Mouse (Mus musculus) heart, postnatal 10 days (tissue): Measurements from ENCODE around the gene Zbtb8a. TPM values are rescaled to one million over a fixed set of nuclear protein-coding genes. Genes with fewer than 3 reads are reported as not detected.
A peak's percentile ranks its signal among the peaks of the same experiment; 100 is the strongest.

Source experiments
- DNase-seq, 2 experiments: peaks; one replicate each; pipeline ENCODE4 v3.0.0; 2021
- intact Hi-C: fragments of 180-260 bp; cut with DNase I; formaldehyde crosslinking; loops from one replicate; pipeline ENCODE4 v1.15.1; 2025
- total RNA-seq, 2 experiments: library from RNA; stranded (reverse); gene quantifications; 2 replicates each; pipeline ENCODE4 v1.2.3; 2021

Gene Zbtb8a
- total RNA-seq, 2 experiments from 2014 or later = 5.9 to 7.1 TPM

GRCm38 (mm10) chr4:129336291-129336690 is 41.6 kb downstream of the Zbtb8a start:
- DNase-seq = no peak
- intact Hi-C loops = no loop called here

- intact Hi-C loops = no loop called here
- DNase-seq = peak; percentile 97 to 99
Observed at GRCm38 (mm10) chr4:129335216-129336074, 42.5 kb downstream of the Zbtb8a start, which contains the start of the genes Rbbp4 and Zbtb8os. Rbbp4 (minus strand) TSS chr4:129335370. Zbtb8os (plus strand) TSS chr4:129335695.

DNA sequence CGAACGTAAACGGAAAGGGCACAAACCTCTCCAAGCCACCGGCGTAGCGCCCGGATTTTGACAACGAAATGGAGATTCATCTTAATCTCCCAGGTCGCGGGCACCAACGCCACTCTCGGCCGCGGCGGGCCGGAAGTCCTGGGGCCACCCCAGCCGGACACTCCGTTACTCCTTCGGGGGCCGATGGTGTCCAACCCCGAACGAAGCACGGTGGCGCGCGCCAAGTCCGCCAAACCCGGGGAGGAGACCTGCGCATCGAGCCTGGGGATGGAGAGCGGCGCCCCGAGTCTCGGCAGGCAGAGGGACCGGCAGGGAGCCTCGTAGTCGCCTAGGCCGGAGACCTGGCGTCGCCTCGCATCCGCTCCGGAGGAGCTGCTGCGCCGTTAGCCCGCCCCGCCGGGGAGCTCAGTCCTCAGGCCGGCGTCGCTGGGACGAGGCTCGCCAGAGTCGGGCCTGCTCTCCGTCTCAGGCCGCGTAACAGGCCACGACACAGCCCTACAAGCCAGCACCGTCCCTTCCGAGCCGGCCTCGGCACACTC is 43.2 kb downstream of the Zbtb8a start:
- DNase-seq = peak in 1 of 2 experiments; percentile 77
- intact Hi-C loops = no loop called here

GRCm38 (mm10) chr4:129332846-129333245 is 45.1 kb downstream of the Zbtb8a start:
- intact Hi-C loops = no loop called here
- no peak for DNase-seq

DNA sequence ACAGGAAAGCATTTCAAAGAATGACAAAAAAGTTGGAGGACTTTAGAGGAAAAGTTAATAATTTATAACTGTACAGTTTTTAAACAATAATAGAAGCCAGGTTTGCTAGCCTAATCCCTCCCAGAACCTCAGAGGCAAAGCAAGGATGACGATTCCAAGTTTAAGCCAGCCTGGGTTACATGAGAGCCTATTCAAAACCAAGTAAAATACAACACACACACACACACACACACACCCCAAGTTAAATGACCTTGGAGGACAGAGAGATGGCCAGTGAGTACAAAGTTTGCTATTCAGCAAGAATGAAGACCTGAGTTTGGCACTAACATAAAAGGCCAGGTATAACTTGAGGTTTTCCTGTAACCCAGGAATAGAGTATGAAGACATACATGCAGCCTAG is 51.7 kb downstream of the Zbtb8a start:
- intact Hi-C loops = no loop called here
- no peak for DNase-seq

DNA sequence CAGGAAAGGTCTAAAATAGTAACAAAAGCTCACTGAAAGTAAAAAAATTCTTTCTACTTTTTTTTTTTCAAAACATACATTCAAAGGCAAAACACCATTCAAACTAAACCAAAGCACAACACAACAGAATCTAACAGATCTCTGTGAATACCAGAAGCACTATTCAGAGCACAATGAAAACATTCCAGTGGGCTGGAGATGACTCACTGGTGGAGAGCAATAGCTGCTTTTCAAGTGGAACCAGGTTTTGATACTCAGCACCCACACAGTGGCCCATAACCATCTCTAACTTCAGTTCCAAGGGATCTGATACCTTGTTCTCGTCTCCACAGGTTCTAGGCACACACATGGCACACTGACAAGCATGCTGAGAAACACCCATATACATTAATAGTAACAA is 53.2 kb downstream of the Zbtb8a start:
- intact Hi-C loops = no loop called here

GRCm38 (mm10) chr4:129323491-129323890 is 54.4 kb downstream of the Zbtb8a start:
- intact Hi-C loops = no loop called here
- no peak for DNase-seq

More for the DNA sequence above, 53.2 kb downstream of the Zbtb8a start:
- no peak for DNase-seq

DNA sequence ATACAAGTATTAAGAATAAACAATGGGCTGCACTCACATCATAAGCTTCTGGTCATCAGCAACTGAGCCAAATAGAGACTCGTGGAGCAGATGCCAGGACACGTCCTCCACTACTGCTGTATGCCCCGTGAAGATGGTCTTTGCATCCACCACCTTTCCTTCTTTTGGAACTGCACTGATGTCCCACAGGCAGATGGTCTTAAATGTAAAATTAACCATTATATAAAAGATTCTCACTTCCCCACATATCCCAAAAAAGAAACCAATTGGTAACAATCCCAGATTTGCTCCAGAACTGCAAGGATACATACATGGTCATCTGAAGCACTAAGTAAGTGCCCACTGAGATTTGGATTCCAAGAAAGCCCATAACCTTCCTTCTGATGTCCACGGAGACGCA is 55.9 kb downstream of the Zbtb8a start:
- intact Hi-C loops = no loop called here
- no peak for DNase-seq

GRCm38 (mm10) chr4:129320876-129321275 is 57.0 kb downstream of the Zbtb8a start:
- intact Hi-C loops = no loop called here
- no peak for DNase-seq

DNA sequence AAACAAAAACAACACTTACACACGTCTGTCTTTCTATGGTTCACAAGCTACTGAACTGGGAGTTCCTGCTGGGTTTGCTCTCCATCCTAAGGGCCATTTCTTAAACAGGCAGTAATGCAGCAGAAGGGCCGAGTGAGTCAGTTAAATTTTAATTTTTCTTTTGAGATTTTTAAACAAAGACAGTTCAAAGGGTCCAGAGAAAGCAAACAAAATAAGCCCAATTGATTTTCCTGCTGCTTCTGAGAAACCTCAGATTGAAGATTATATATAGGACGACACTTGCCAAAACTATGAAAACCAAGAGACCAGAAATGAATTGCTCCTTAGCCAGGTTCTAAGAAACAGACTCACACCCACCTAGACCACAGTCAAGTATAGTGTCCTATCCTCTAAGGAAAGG is 64.0 kb downstream of the Zbtb8a start:
- no peak for DNase-seq
- intact Hi-C loops = no loop called here

DNA sequence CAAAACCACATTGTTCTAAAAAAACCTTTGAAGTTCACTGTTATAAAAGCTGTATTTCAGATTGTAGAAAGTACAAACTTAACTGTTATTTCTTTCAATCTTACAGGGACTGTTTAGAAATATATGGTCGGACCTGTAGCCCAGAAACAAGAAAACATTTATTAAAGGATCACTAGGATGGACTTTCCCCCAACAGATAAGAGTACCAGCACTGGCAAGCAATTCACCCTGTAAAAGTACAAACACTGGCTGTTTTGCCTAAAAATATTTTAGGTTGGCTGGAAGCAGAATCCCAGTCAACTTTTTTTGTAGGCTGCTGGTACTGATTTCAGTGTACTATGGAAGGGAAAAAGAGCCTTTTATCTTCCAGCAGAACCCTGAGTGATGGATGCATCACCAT is 70.0 kb downstream of the Zbtb8a start:
- no peak for DNase-seq
- intact Hi-C loops = no loop called here

DNA sequence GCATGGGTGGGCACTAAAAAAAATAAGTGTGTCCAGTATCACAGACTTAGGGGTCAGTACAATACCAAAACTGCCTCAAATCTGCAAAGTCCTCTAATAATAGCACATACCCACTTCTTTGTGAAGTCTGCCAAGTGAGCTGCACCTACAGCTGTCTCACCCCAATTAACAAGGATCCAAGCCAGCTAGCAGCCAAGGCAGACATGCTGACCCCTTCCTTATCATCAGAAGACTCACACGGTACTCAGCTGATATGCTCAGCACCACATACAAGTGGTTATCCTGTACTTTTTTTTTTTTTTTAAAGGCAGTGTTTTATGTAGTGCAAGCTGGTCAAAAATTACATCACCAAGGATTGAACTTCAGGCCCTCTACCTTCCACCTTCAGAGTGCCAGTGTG is 73.6 kb downstream of the Zbtb8a start:
- intact Hi-C loops = no loop called here

DNA sequence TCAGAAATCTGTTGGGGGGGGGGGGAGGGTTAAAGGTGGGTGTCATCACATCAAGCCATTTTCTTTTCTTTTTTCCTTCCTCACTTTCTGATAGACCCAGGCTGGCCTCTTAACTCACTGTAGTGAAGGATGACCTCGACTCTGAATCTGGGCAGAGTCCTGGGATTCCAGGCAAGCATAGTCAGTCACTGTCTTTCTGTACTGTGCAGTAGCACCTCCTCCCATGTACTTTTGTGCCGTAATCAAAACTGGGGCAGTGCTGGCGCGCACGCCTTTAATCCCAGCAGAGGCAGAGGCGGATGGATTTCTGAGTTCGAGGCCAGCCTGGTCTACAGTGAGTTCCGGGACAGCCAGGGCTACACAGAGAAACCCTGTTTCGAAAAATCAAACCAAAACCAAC is 74.1 kb downstream of the Zbtb8a start:
- intact Hi-C loops = no loop called here
- DNase-seq = no peak

More for the DNA sequence above, 73.6 kb downstream of the Zbtb8a start:
- DNase-seq = no peak

Other genes starting within 250 kb of the Zbtb8a start
- 100 to 1,000 TPM; 162 to 167 TPM for gene Fndc5, start 241.1 kb downstream of the Zbtb8a start, total RNA-seq
- gene S100pbp, start 188.4 kb downstream of the Zbtb8a start, total RNA-seq = 10 to 100 TPM; 18.0 to 21.7 TPM
- gene Yars, start 188.4 kb downstream of the Zbtb8a start, total RNA-seq = 10 to 100 TPM; 38.8 to 39.2 TPM
- 1 to 10 TPM; 4.9 to 5.9 TPM for gene C77080, start 116.7 kb downstream of the Zbtb8a start, total RNA-seq
- gene Sync, start 90.5 kb downstream of the Zbtb8a start, total RNA-seq = 10 to 100 TPM; 13.4 TPM
- 100 to 1,000 TPM; 134 to 137 TPM for gene Rbbp4, start 42.7 kb downstream of the Zbtb8a start, total RNA-seq
- gene Zbtb8os, start 42.4 kb downstream of the Zbtb8a start, total RNA-seq = 10 to 100 TPM; 21.9 to 22.1 TPM
- gene Zbtb8b, start 62.7 kb upstream of the Zbtb8a start, total RNA-seq = under 1 TPM; 0.29 to 0.52 TPM
- 10 to 100 TPM; 35.9 to 38.2 TPM for gene Bsdc1, start 83.5 kb upstream of the Zbtb8a start, total RNA-seq
- not detected for gene Tssk3, start 112.9 kb upstream of the Zbtb8a start, total RNA-seq
- not detected for gene Fam229a, start 113.1 kb upstream of the Zbtb8a start, total RNA-seq
- gene Marcksl1, start 135.5 kb upstream of the Zbtb8a start, total RNA-seq = 10 to 100 TPM; 42.3 to 63.4 TPM
- 10 to 100 TPM; 35.1 to 38.1 TPM for gene Hdac1, start 164.6 kb upstream of the Zbtb8a start, total RNA-seq
- 1 to 10 TPM; 2.1 to 3.9 TPM for gene Lck, start 195.5 kb upstream of the Zbtb8a start, total RNA-seq
- 1 to 10 TPM; 1.7 to 1.9 TPM for gene Fam167b, start 200.4 kb upstream of the Zbtb8a start, total RNA-seq
- gene Eif3i, start 222.5 kb upstream of the Zbtb8a start, total RNA-seq = 100 to 1,000 TPM; 143 to 144 TPM
- gene Tmem234, start 222.6 kb upstream of the Zbtb8a start, total RNA-seq = 10 to 100 TPM; 61.7 to 63.5 TPM
- under 1 TPM; 0.52 to 0.84 TPM for gene Dcdc2b, start 236.1 kb upstream of the Zbtb8a start, total RNA-seq
- 10 to 100 TPM; 13.1 to 18.2 TPM for gene Iqcc, start 241.0 kb upstream of the Zbtb8a start, total RNA-seq
- gene Ccdc28b, start 245.8 kb upstream of the Zbtb8a start, total RNA-seq = 10 to 100 TPM; 35.0 to 41.0 TPM